Mouse (Mus musculus): ENCODE measurements at regions not wholly inside any gene's neighbourhood (a gene's known extent, or its start where the extent isn't known, plus 50 kb on each side); places are given as distances from the start of the nearest gene placed in this dataset.

- DNase-seq (ENCODE audit: low read depth, low spot score): no peak
Observed at GRCm38 (mm10) chr10:8948227-8948626, 62.4 kb upstream of the Sash1 start.

DNA sequence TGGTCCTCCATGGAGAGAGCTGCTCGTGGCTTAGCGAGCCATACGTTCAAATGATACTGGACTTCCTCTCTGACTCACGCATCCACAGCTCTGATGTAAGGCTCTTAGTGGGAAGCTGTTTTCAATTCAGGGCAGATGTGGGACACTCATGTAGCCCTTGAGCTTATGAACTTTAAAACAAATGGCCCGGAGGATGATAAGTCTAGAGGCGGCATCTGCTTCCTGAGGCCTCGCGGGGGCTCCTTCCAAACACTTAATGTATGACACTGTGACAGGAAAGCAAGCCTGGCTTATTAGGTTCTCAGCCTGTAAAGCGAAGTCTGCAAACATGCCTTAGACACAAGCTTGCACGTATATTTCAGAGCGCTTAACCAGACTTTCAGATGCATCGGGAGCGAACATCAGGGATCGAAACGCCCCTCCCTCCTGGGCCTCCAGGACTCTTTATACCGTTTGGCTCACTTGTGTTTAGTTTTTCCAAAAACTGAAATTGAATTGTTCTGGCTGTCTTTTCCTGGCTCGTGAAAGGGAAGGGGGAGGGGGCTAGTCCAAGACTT lies 59.4 kb upstream of the Sash1 start:
- DNase-seq (ENCODE audit: low read depth, low spot score): no peak

DNA sequence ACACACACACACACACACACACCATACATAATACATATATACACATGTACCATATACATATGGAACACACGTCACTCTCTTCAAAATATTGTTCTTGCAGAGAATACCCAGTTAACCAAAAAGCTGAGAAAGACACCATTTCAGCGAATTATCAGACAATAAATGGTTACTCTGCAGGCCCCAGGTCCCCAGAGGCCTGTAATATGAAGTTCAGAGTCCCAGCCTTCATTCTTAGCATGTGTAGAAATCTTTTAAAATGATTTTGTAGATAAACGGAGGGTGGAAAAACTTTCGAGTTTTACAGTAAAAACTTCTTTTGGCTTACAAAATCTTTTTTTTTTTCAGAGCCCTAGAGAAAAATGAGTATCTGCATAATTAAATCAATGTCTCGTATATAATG lies 58.7 kb upstream of the Sash1 start:
- DNase-seq (ENCODE audit: low read depth, low spot score): no peak

DNA sequence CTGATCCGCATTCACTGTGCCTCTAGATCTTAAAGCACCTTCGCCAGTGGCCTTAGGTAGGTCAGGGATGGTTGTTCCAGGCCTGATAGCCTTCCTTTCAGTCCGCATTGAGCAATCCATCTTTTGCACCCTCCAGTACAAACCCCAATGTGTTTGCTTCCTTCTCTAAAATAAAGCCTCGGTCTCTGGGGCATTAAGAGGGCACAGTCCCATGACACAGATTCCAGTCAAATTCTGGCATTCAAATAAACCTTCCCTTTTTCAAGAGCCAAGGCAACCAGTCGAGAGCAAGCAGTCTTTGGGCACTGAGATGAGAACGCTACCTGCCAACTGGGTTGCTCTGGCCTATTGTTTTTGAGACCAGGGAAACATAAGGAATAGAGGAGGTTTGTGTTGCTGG lies 57.8 kb upstream of the Sash1 start:
- no peak for DNase-seq (ENCODE audit: low read depth, low spot score)

- no peak for DNase-seq (ENCODE audit: low read depth, low spot score)
Observed at GRCm38 (mm10) chr10:8942967-8943471, 57.1 kb upstream of the Sash1 start.

- no peak for DNase-seq (ENCODE audit: low read depth, low spot score)
Observed at GRCm38 (mm10) chr10:8936369-8936768, 50.5 kb upstream of the Sash1 start.

All from WW6 (cell line).